Mouse (Mus musculus) kidney, postnatal 0 days (tissue): ENCODE data around the gene Pradc1. TPM values are rescaled to one million over a fixed set of nuclear protein-coding genes. Genes with fewer than 3 reads are reported as not detected.

Source experiments
- ATAC-seq: fragments of 200-750 bp; cut with Nextera tagmentation; replicated peaks from 2 replicates; pipeline ENCODE4 v1.8.0; 2017; ENCODE audit warnings: low read depth, moderate number of reproducible peaks, moderate TSS enrichment, moderate library complexity; ENCODE audit not compliant: low FRiP score
- DNase-seq: peaks from one replicate; pipeline ENCODE4 v3.0.0-alpha.2; 2016; ENCODE audit warnings: low spot score
- H3K27ac ChIP-seq: fragments of 300-500 bp; sonication (generic); 2 replicates; pipeline ENCODE4 v1.5.1; 2014; ENCODE audit warnings: mild to moderate bottlenecking
- H3K27me3 ChIP-seq: fragments of 300-500 bp; sonication (generic); 2 replicates; pipeline ENCODE4 v1.6.1; 2014; ENCODE audit warnings: low read length, mixed read lengths; ENCODE audit not compliant: insufficient read depth
- H3K36me3 ChIP-seq: fragments of 300-500 bp; sonication (generic); 2 replicates; pipeline ENCODE4 v1.6.1; 2014; ENCODE audit warnings: low read length, mixed read lengths; ENCODE audit not compliant: insufficient read depth
- H3K4me1 ChIP-seq: fragments of 300-500 bp; sonication (generic); replicated peaks from 2 replicates; pipeline ENCODE4 v1.6.1; 2014; ENCODE audit warnings: antibody characterized with exemption, low read length, mixed read lengths; ENCODE audit not compliant: insufficient read depth
- H3K4me2 ChIP-seq: fragments of 300-500 bp; sonication (generic); 2 replicates; pipeline ENCODE4 v1.6.1; 2014; ENCODE audit warnings: mild to moderate bottlenecking, low read length, moderate library complexity, mixed read lengths
- H3K4me3 ChIP-seq: fragments of 300-500 bp; sonication (generic); replicated peaks from 2 replicates; pipeline ENCODE4 v1.5.1; 2014; ENCODE audit warnings: low read depth, low read length
- H3K9ac ChIP-seq: fragments of 300-500 bp; sonication (generic); 2 replicates; pipeline ENCODE4 v1.6.1; 2014; ENCODE audit warnings: low read depth, low read length
- H3K9me3 ChIP-seq: fragments of 300-500 bp; sonication (generic); replicated peaks from 2 replicates; pipeline ENCODE4 v1.6.1; 2016; ENCODE audit warnings: low read length, inconsistent platforms, mixed read lengths
- CTCF ChIP-seq: IDR thresholded peaks from 2 replicates; pipeline ENCODE4 v1.5.1; 2016; ENCODE audit warnings: antibody characterized with exemption, low read depth, mild to moderate bottlenecking, moderate library complexity
- WGBS: fragments of 180-500 bp; shearing (Covaris S2); extraction: QIAGEN DNeasy Blood & Tissue Kit; methylation state at CpG from one replicate; pipeline ENCODE4 v1.1.7; 2014; 5-methylcytosine and 5-hydroxymethylcytosine counted together
- polyA plus RNA-seq: library from polyadenylated mRNA; unstranded; fragments of >200 nt; fragmentation: Nextera tagmentation; extraction: Ambion mirVana; gene quantifications from 2 replicates; pipeline ENCODE4 v1.2.1, GENCODE M21; 2015

The Pradc1 gene
- polyA plus RNA-seq, 1 experiment from 2014 or later: 37.3 TPM

DNA sequence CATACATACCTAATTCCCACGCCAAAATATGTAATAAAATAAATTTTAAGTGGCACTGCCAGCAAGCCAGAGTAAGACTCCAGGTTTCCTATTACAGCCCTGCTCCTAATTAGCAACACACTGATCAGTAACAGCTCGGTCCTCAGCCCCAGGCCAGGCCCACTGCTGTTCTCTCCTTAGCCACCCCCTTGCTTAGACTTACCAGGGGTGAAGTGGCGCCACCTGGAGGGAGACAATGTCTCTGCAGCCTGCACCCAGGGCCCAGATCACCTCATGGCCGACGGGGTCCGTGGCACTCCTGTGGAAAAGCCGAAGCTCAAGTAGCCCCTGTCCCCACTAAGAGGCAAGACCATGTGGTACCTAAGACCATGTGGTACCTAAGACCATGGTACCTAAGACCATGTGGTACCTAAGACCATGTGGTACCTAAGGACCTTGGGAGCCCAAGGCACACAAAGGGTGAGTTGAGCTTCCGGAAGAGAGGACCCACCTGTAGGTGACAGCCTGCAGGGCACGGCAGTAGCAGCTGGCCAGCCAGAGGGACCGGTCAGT lies 25.7 kb upstream of the Pradc1 start:
- Histone ChIP-seq H3K27ac (no peak overlapping the region), H3K36me3 (no peaks in the 10 kb centered on the region), H3K9ac (no peak overlapping the region), H3K4me2 (no peak overlapping the region), H3K4me1 (no peaks in the 10 kb centered on the region), H3K4me3 (no peak overlapping the region), H3K9me3 (no peaks in the 10 kb centered on the region), H3K27me3 (no peaks in the 10 kb centered on the region)
- ATAC-seq (peak; percentile 52), DNase-seq (peak; percentile 40)
- 40% methylated on average over 10 of the region's 10 CpGs for WGBS
- peak; percentile 63 for TF ChIP-seq CTCF

- no peak overlapping the region for H3K9ac ChIP-seq
- H3K4me3 ChIP-seq: no peak overlapping the region
- TF ChIP-seq CTCF: no peak
- DNase-seq (no peak), ATAC-seq (no peak)
- no peaks in the 10 kb centered on the region for H3K4me1 ChIP-seq
- no peak overlapping the region for H3K27ac ChIP-seq
- H3K36me3 ChIP-seq: no peaks in the 10 kb centered on the region
- H3K27me3 ChIP-seq: no peaks in the 10 kb centered on the region
- H3K4me2 ChIP-seq: no peak overlapping the region
- H3K9me3 ChIP-seq: no peaks in the 10 kb centered on the region
- 91% methylated on average over 3 of the region's 3 CpGs for WGBS
These were observed 23.8 kb upstream of the Pradc1 start for GRCm38 (mm10) chr6:85475581-85475980.

GRCm38 (mm10) chr6:85472542-85472941 lies 20.8 kb upstream of the Pradc1 start:
- no peak for TF ChIP-seq CTCF
- no peak for DNase-seq
- Histone ChIP-seq H3K4me1 (no peaks in the 10 kb centered on the region), H3K9me3 (no peaks in the 10 kb centered on the region), H3K4me3 (no peak overlapping the region), H3K9ac (no peak overlapping the region), H3K27me3 (no peaks in the 10 kb centered on the region), H3K4me2 (no peak overlapping the region), H3K36me3 (peaks cover 12% of the 10 kb centered on the region), H3K27ac (no peak overlapping the region)
- no peak for ATAC-seq
- WGBS: 69% methylated on average over 5 of the region's 5 CpGs

DNA sequence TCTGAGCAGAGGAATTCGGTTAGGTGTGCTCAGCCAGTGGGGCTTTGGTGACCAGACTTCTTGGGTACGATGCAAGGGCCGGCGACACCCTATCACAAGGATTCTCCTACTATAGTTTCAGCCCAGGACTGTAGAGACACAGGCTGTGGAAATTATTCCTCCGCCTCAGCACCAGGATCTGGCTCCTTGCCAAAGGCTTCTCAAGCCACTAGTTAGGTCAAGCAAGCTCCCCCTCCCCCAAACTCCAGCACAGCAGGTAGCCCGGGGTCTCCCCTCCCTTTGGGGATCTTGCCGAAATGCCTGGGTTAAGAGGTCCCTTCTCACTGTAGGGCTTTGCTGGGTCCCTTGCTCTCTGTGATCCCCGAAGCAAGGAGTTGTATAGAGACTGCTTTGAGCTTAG lies 20.2 kb upstream of the Pradc1 start:
- 54% methylated on average over 8 of the region's 8 CpGs for WGBS

DNA sequence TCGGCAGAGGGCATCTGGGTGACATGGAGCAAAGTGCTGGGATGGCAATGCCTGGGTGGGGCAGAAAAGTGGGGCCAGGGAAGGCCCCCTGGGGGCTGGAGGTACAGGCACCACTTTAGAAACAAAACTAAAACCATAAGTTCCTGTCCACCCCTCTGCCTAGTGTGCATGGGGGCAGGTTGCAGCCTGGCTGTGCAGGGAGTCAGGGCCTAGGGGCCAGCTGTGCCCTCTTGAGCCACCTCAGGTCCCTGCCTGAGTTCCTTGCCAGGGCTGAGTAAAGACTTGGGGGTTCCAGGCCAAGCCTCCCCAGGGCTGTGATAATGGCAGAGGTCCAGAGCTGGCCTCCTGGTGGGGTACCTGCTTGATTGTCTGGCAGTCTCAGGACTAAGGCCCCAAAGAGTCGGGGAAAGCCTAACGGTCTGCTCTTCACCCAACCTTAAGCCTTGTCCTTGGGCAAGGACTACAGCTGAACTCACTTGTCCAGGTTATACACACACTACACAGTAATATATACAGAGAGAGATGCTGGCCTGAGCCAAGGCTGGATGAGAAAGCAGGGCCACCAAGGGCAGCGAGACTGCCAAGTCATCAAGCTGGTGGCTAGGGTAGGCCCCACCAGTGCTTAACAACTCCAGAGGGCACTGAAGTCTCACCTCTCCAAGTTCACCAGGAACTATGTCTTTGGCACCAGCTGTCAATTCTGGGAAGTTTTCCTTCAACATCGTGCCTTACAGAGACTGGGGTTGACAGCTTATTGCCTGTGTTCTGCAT lies 18.1 kb upstream of the Pradc1 start:
- 71% methylated on average over 5 of the region's 5 CpGs for WGBS
- H3K27me3 ChIP-seq: no peaks in the 10 kb centered on the region
- DNase-seq (no peak), ATAC-seq (peak; percentile 48; the same call in 1 of the 2 replicates)
- H3K27ac ChIP-seq: no peak overlapping the region
- no peak overlapping the region for H3K9ac ChIP-seq
- H3K36me3 ChIP-seq: peaks cover 36% of the 10 kb centered on the region
- no peak overlapping the region for H3K4me2 ChIP-seq
- H3K9me3 ChIP-seq: no peaks in the 10 kb centered on the region
- TF ChIP-seq CTCF: no peak
- H3K4me3 ChIP-seq: no peak overlapping the region
- H3K4me1 ChIP-seq: no peaks in the 10 kb centered on the region

More for the DNA sequence above, 20.2 kb upstream of the Pradc1 start:
- Histone ChIP-seq H3K4me3 (no peak overlapping the region), H3K9me3 (no peaks in the 10 kb centered on the region), H3K36me3 (peaks cover 17% of the 10 kb centered on the region), H3K27me3 (no peaks in the 10 kb centered on the region), H3K27ac (no peak overlapping the region), H3K4me2 (no peak overlapping the region), H3K9ac (no peak overlapping the region), H3K4me1 (no peaks in the 10 kb centered on the region)
- ATAC-seq (no peak), DNase-seq (no peak)
- TF ChIP-seq CTCF: no peak

DNA sequence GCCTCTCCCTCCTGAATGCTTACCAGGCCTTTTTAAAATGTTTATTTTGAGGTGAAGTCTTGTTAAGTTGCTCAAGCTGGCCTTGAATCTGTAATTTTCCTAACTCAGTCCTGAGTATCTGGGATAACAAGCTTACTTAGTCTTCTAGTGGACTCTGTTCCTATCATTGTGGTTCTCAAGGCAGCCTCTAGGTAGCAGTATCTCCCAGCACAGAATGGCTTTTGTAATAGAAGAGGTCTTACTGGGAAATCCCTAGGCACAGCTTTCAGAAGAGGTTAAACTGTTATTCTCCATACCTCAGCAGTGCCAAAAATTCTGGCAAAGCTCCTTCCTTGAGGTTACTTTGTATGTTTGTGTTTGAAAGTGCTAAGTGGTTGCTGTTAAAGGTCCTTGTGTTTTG lies 13.6 kb upstream of the Pradc1 start:
- H3K27ac ChIP-seq: no peak overlapping the region
- H3K9ac ChIP-seq: no peak overlapping the region
- H3K4me3 ChIP-seq: no peak overlapping the region
- H3K36me3 ChIP-seq: peaks cover 74% of the 10 kb centered on the region
- DNase-seq: peak; percentile 59
- TF ChIP-seq CTCF: peak; percentile 60
- ATAC-seq: no peak
- H3K4me2 ChIP-seq: no peak overlapping the region
- no peaks in the 10 kb centered on the region for H3K4me1 ChIP-seq
- no peaks in the 10 kb centered on the region for H3K9me3 ChIP-seq
- no peaks in the 10 kb centered on the region for H3K27me3 ChIP-seq
